Mouse (Mus musculus) regulatory T cell (primary cell): ENCODE results near the gene Cdk14.

Experiments used
- in situ Hi-C: fragments of 300-600 bp; cut with MboI, MseI; formaldehyde crosslinking; loops from one replicate; pipeline ENCODE4 v1.15.1; 2025; ENCODE audit warnings: high pct_unique_total_duplicates

Gene Cdk14

GRCm38 (mm10) chr5:5265861-5266786 lies 154.0 kb downstream of the Cdk14 start:
- in situ Hi-C loops, result no loop called here

DNA sequence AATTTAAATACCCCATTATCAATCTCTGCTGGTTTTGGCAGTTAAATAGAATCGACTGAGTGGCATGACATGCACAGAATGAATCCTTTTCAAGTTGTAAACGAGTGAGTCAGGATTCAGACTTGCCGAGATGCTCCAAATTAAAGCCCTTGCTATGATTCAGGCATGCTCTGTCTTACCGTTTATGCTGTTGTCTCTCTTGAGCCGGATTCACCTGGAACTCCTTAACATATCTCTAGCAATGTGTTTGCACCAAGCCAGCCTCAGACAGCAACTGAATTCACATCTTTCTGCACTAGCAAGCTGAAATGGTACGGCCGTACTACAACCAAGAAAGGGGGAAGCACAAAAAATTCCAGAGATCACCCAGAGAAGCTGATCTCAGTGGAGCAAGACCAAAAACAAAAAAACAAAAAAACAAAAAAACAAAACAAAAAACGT lies 154.7 kb downstream of the Cdk14 start:
- in situ Hi-C loops, result no loop called here

DNA sequence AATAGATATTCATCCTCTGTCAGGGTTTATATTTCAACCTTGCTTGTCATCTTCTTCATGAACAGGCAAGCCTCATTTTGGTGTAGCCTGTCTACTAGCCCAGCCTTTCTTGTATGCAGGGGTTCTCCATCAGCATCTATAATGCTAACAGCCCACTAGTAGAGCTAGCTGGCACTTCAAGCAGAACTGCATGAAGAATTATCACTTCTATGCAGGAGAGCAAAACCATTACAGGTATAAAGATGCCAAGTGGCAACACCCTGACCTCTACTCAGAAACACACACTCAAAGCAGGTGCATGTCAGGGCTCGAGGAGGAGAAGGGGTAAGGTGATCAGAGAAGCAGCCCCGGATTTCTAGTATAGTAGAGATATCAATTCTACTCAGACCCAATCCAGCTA lies 155.4 kb downstream of the Cdk14 start:
- in situ Hi-C loops, result no loop called here

GRCm38 (mm10) chr5:5261725-5262296 lies 158.3 kb downstream of the Cdk14 start:
- in situ Hi-C loops, result no loop called here

DNA sequence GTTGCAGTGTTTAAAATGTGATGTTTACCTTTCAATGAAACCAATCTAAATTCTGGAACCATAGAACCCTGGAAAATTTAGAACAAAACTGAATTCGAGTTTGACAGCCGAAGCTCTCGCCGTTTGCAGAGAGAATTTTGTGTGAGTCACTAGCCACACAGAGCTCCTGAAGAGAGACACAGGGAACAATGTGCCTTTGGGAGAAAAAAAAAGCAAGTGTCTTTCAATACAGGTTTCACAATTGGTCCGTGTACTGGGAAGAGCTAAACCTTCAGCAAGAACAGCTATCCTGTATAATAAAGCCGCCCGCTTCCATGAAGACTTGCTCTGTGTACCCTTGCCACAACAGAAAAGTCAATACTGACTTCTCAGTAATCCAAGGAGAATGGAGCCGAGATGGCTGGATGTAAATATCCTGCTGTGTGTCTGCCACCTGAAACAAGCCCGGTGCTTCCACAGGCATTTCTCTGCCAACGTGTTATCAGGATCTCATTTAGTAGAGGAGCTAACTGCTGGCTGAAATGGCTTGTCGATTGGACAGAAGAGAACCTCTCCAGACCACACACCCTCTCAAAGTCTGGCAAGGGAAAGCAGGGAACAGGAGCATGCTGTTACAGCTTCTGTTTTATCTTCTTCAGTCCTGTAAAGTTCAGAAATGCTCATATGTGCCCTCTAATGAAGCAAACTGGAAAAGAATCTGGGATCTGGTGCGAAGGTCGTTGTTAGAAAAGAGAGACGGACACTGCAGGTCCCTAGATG lies 159.0 kb downstream of the Cdk14 start:
- in situ Hi-C loops, result no loop called here

DNA sequence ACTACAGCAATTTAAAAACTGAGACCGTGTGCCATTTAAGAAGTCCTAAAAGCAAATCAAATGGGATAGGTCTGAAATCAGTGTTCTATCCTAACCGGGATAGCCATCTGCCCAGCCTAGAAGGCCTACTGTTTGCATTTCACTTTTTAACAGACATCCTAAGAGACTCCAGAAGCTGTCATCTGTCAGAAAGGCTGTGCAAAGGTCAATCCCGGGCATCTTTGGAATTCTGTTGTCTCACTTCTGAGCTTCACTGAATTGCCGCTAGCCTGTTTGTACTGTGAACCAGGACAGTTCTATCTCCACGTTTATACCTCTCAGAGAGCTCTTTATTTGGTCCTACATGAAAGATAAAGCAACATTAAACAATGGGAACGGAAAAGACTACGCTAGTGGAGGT lies 159.8 kb downstream of the Cdk14 start:
- in situ Hi-C loops, result no loop called here

DNA sequence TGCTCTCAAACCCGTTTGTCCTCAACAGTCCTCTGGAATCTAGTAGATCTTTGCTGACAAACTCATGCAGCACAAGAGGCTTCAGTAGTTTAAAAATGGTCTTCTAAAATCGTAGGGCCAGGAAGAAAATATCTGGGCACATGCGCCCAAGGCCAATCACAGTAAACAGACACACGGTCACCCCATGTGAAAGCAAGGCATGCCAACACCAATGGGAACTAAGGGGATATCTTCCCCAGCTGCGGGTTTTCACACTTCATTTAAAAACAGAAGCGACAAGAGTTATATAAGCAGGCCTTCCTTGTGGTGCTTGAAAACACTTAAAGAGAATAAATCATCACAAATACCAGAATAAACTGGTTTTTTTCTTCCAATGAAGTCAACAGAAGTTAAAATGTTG lies 165.7 kb downstream of the Cdk14 start:
- in situ Hi-C loops, result no loop called here

DNA sequence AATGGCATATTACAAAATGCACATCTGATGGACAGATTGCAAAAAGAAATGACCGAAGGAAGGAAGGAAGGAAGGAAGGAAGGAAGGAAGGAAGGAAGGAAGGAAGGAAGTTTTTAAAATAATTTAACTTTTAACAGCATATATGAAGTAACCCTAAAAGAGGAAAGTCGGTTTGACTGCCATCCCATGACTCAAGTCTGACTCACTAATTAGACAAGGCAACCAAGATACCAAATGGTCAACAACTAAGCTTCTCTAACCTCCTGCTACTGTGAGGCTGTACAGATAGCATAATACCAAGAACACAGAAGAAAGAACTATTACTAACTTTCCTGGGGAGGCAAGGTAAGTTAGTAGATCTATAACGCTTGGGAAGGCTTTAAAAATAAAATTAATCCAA lies 166.9 kb downstream of the Cdk14 start:
- in situ Hi-C loops, result no loop called here

GRCm38 (mm10) chr5:5247671-5248070 lies 172.4 kb downstream of the Cdk14 start:
- in situ Hi-C loops, result no loop called here

- in situ Hi-C loops, result no loop called here
Observed at GRCm38 (mm10) chr5:5246534-5247175, 173.5 kb downstream of the Cdk14 start.

DNA sequence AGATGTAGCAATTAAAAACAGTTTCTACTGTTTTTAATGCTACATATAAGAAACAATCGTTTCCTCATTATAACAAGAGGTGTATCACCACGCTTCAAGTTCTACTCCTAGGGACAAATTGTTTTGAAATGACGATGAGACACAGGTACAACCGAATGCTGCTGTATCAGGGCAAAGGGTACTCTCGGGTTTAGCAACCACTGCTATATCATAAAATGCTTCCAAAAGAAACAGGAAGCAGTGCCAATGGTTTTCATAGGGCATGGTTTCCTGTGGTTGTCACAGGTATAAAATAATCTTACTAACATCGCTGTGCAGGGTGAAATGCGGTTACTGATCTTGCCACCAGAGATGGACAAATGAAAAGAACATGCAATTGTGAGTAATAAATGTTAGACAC lies 174.9 kb downstream of the Cdk14 start:
- in situ Hi-C loops, result no loop called here

DNA sequence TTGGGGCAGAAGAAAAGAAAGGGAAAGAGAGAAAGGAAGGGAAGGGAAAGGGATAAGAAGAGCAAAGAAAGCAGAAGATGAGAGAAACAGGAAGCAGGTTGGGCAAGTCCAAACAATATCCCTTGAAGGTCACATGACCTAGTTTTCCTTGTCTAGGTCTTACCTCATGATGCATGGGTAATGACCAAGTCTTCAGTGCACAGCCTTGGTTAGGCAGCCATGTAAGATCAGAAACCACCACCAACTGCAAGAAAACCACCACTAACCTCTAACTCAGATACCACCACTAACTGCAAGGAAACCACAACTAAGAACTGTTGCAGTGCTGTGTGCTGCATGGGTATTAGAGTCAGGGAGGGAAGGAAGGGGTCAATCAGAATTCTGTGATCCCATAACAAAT lies 176.5 kb downstream of the Cdk14 start:
- in situ Hi-C loops, result no loop called here

DNA sequence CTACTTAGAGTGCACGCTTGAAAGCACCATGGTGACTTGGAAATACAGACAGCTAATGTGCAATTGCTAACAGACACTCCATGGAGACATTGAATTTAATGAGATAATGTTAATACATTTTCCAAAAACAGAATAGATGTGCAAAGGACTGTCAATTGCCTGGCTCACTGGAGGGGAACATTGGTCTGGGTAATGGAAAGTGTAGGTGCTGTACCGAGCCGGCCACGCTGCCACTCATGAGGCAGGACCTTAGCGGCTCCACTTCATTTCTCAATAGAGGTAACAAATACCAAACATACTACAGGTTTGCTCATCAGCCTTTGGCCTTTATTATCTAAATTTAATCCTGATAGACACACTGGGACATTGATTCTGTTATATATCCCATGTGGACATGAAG lies 177.4 kb downstream of the Cdk14 start:
- in situ Hi-C loops, result no loop called here

GRCm38 (mm10) chr5:5241088-5241487 lies 179.0 kb downstream of the Cdk14 start:
- in situ Hi-C loops, result no loop called here

DNA sequence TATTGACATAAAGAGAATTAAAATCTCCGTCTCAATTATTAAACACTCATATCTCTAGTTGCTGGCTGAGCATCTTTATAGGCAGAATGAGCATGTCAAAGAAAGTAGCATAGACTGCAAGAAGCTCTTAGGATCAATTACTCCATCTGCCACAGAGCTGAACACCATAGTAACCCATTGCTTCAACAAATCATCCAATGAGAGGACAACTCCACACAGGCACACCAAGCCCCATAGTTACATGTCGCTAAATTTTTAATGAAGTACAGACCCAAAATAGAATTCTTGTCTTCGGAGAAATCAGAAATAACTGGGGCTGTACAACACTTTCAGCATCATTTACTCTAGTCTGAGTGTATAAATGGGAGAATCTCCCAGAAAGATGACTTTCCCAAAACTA lies 180.0 kb downstream of the Cdk14 start:
- in situ Hi-C loops, result no loop called here

DNA sequence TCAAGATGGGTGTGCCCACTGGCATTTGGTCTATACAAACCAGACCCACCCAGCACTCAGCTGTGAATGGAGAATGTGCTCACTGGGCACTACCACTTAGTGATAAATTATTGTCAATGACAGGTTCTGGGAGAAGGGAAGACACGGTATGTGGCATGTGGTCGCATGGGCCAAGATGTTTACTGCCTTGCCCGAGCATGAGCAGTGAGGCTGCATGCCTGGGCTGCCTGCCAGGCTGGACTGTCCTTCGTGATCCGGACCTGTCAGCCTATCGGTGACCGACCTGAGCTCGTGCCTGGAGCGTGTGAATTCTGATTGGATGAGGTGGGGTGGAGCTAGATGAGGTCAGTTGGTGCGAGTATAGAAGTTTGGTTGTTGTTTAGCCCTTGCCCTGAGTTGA lies 185.2 kb downstream of the Cdk14 start:
- in situ Hi-C loops, result loop anchor here (5.0 kb wide), 1 partner anchor 548 kb away; no protein-coding TSS in a partner anchor

- in situ Hi-C loops, result no loop called here
Observed at GRCm38 (mm10) chr5:5226966-5227365, 193.1 kb downstream of the Cdk14 start.

- in situ Hi-C loops, result loop anchor here (10.0 kb wide), 1 partner anchor 977 kb away; no protein-coding TSS in a partner anchor
Observed at GRCm38 (mm10) chr5:5211780-5212135, 208.4 kb downstream of the Cdk14 start.

DNA sequence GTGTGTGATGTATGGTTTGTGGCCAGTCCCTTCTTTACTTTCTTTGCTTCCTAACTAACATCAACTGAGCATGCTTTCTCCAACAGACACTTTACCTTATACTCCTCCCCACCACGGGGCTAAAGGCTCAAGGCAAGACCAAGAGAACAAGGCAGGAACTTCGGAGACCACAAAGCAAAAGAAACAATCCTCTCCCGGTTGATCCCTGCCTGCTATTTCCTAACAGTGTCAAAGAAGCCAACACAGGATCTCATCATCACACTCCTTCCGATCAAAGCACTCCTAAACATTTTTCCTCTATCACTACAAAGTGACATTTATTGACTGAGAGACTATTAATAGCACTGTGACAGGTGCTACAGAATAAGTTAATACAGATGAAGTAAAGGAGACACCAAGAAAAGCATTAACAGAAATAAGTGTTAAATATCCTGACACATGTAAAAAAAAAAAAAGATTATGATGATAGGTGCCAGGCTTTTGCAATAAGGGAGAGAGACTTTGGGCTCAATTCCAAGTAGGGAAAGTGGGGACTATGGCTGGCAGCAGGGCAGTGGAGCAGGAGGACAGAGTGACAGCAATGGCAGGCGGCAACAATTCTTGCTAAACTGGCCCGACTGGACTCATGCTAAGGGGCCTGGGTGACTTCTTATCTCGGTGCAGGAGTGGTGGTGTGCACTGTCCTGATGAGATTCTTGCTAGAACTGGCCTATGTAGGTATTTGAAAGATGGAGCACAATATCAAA lies 208.9 kb downstream of the Cdk14 start:
- in situ Hi-C loops, result loop anchor here (10.0 kb wide), 1 partner anchor 976 kb away; no protein-coding TSS in a partner anchor

GRCm38 (mm10) chr5:5208016-5208415 lies 212.1 kb downstream of the Cdk14 start:
- in situ Hi-C loops, result no loop called here

GRCm38 (mm10) chr5:5206012-5206411 lies 214.1 kb downstream of the Cdk14 start:
- in situ Hi-C loops, result no loop called here
